Mouse (Mus musculus): ENCODE measurements around the gene Nmu. TPM values are rescaled to one million over a fixed set of nuclear protein-coding genes. Genes with fewer than 3 reads are reported as not detected.

Gene Nmu
- polyA plus RNA-seq, 1 experiment, result not detected

DNA sequence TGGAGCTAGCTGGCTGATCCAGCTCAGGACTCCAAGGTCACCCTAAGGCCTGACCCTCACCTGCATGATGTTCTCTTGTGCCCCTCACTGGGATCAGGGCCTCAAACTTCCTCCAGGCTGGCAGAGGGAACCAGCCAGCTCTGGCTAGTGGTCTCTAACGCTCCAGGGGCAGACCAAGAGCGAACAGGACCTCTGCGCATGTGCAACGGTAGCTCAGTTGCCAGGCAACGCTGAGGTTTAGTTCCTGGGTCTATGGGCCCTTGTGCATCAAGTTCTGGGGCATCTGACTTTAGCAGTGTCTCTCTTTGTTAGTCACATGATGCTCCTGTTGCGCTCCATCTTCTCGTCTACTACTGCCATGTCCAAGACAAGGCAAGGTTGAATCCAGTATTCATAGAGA, 32.6 kb downstream of the Nmu start, which contains the start of gene Pdcl2:
Gene Pdcl2 (minus strand): TSS at position 204 of the 400 bp plus-strand sequence.
- Histone ChIP-seq H3K4me3 (ENCODE audit: insufficient read depth, low read depth, low read length) (no peak within 1 kb of the TSS), H3K4me1 (ENCODE audit: control insufficient read depth, insufficient read depth, low read length) (no peaks in the 10 kb centered on the region), H3K27ac (ENCODE audit: insufficient read depth, low read depth, low read length) (no peak within 1 kb of the TSS)
- TF ChIP-seq CTCF (IDR thresholded peaks at IDR 0.05; ENCODE audit: insufficient read depth, low read depth, low read length), result no peak
- no peak for TF ChIP-seq POLR2A (IDR thresholded peaks at IDR 0.05; ENCODE audit: insufficient read depth, low read depth, low read length)
- 92% methylated on average over 7 of the region's 7 CpGs for WGBS

DNA sequence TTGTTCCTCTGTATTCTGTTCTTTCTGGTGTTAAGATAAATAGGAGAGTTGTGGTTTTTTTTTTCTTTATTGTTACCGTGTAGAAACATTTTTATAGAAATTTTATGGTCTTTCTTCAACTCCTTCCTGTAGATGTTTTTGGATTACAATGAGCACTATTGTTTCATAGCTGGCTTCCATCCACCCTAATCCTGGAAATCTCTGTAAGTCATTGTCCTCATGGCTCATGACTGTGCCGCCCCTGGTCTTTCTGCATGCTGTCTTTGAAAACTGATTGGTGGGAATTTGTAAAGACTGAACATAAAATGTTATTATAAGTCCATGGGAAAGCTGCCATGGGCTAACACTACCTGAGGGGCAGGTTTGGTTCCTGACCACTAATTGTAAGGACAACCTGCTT, 36.3 kb downstream of the Nmu start:
- TF ChIP-seq POLR2A (IDR thresholded peaks at IDR 0.05; ENCODE audit: insufficient read depth, low read depth, low read length), result no peak
- no peak for TF ChIP-seq CTCF (IDR thresholded peaks at IDR 0.05; ENCODE audit: insufficient read depth, low read depth, low read length)
- WGBS, result 20% methylated on average over 2 of the region's 2 CpGs
- H3K4me3 ChIP-seq (ENCODE audit: insufficient read depth, low read depth, low read length), result no peak overlapping the region
- no peaks in the 10 kb centered on the region for H3K4me1 ChIP-seq (ENCODE audit: control insufficient read depth, insufficient read depth, low read length)
- H3K27ac ChIP-seq (ENCODE audit: insufficient read depth, low read depth, low read length), result no peak overlapping the region

DNA sequence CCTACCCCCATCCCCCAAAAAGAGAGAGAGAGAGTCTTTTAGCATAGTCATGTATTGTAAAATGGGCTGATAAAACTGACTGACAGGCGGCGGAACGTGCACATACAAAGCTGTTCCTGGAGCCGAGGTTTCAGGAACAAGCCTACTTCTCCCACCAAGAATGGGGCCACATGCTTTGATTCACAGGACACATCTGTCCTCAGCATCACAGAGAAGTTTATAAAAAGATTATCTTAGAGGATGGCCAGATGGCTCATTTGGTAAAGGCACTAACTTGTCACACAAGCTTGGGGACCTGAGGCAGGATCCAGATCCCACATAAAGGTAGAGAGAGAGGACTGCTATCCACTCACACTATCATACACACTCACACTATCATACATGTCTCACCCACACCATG, 38.5 kb downstream of the Nmu start:
- H3K4me1 ChIP-seq (ENCODE audit: control insufficient read depth, insufficient read depth, low read length), result no peaks in the 10 kb centered on the region
- no peak overlapping the region for H3K4me3 ChIP-seq (ENCODE audit: insufficient read depth, low read depth, low read length)
- TF ChIP-seq CTCF (IDR thresholded peaks at IDR 0.05; ENCODE audit: insufficient read depth, low read depth, low read length), result no peak
- WGBS, result 91% methylated on average over 4 of the region's 4 CpGs
- no peak overlapping the region for H3K27ac ChIP-seq (ENCODE audit: insufficient read depth, low read depth, low read length)

DNA sequence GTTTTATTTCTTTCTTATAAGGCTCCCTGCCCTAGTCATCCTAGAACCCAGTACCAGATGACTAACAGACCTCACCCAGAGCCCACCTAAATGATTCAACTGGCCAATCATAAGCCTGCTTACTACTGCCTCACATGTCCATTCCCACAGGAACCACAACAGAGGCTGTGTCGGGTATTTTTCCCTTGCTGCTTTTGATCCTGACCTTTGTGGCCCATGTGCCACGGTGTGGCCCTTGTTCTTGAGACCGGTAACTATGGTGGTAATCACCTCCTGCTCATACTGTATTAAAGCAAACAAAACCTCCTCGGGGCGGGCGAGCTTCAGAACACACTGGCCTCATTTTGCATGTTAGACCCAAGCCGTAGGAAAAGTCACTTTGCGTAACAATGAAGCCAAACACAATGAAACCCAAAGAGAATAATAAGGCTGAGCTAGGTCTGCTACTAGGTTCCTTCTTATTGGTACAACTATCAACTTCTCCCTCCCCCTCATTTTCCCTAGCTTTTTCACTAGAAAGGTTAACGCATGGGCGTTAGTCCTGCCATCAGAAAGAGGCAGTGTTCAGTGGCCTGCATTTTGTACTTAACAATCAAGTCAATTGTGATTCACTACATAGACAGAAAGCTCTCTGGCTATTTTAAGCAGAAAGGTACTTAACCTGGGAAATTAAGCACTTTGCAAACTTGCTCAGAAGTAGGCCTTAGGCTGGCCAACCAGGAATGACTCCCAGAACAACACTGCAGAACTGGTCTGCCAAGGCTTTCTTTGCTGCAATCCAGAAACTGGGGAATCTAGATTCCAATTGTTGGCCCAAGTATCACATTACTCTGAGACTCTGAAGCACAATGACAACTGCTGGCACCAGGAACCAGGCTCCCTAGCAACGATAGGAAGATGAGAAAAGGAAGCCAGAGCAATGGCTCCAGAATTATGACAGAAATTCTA, 42.1 kb downstream of the Nmu start:
- Histone ChIP-seq H3K4me1 (ENCODE audit: control insufficient read depth, insufficient read depth, low read length) (no peaks in the 10 kb centered on the region), H3K27ac (ENCODE audit: insufficient read depth, low read depth, low read length) (no peak overlapping the region), H3K4me3 (ENCODE audit: insufficient read depth, low read depth, low read length) (no peak overlapping the region)
- TF ChIP-seq POLR2A (IDR thresholded peaks at IDR 0.05; ENCODE audit: insufficient read depth, low read depth, low read length) (no peak), CTCF (IDR thresholded peaks at IDR 0.05; ENCODE audit: insufficient read depth, low read depth, low read length) (no peak)
- WGBS, result 47% methylated on average over 11 of the region's 11 CpGs

DNA sequence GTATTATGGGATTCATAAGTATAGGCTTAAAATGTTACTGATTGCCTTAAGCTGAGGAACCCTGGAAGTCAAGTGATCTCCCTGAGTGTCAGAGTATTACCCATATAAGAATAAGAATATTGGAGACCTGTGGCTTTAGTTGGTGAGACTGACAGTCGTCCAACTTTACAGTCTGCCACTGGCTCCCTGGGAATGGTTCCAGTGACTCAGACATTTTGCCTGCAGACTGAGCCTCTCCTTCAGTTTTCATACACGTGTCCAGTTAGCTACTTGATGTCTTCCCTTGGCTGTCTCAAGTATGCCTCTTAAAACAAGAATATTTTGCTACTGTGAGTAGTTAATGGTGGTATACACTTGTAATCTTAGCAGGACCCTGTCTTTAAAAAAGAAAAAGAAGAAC, 55.4 kb downstream of the Nmu start:
- 0 out of 2 replicates have a peak, but pooled peaks cover 3% of the 10 kb centered on the region for H3K4me1 ChIP-seq (ENCODE audit: control insufficient read depth, insufficient read depth, low read length)
- TF ChIP-seq CTCF (IDR thresholded peaks at IDR 0.05; ENCODE audit: insufficient read depth, low read depth, low read length) (no peak), POLR2A (IDR thresholded peaks at IDR 0.05; ENCODE audit: insufficient read depth, low read depth, low read length) (no peak)
- no peak overlapping the region for H3K4me3 ChIP-seq (ENCODE audit: insufficient read depth, low read depth, low read length)
- 62% methylated on average over 2 of the region's 2 CpGs for WGBS
- no peak overlapping the region for H3K27ac ChIP-seq (ENCODE audit: insufficient read depth, low read depth, low read length)

DNA sequence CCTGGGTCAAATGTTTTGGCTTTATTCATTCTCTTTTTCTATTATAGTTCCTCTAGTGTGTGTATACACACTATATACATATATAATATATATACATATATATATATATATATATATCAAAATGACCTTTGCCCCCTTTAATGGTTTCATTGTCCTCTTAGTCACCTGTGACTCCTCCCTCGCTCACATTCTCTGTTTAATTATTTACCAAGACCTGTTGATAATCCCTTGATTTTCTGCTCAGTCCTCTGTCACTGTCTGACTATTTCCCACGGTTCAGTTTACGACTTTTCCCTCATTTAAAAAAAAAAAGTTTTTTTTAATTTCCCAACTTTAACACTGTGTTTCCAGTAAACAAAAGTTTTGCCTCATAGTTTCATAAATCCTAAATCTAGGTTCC, 57.3 kb downstream of the Nmu start:
- 87% methylated on average over 3 of the region's 3 CpGs for WGBS
- no peak overlapping the region for H3K4me3 ChIP-seq (ENCODE audit: insufficient read depth, low read depth, low read length)
- H3K27ac ChIP-seq (ENCODE audit: insufficient read depth, low read depth, low read length), result no peak overlapping the region
- TF ChIP-seq CTCF (IDR thresholded peaks at IDR 0.05; ENCODE audit: insufficient read depth, low read depth, low read length), result no peak
- TF ChIP-seq POLR2A (IDR thresholded peaks at IDR 0.05; ENCODE audit: insufficient read depth, low read depth, low read length), result no peak
- 0 out of 2 replicates have a peak, but pooled peaks cover 3% of the 10 kb centered on the region for H3K4me1 ChIP-seq (ENCODE audit: control insufficient read depth, insufficient read depth, low read length)

DNA sequence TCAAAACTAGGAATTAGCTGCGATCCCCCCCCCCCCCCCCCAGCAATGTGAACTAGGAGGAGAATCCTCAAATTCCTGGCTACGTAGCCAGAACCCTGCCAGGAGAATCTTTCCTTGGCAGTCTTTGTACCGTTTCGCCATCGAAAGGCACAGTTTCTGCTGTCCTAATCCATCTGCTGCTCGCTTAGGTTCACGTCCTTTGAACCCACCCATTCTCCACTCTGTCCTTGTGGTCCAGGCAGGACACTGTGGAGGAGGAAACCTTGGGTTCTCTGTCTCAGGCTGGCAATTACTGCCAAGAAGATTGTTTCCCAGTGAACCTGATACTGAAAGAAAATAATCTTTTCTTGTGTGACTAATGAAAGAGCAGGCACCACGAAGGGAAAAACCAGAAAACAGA, 58.0 kb downstream of the Nmu start:
- Histone ChIP-seq H3K4me1 (ENCODE audit: control insufficient read depth, insufficient read depth, low read length) (peaks cover 3% of the 10 kb centered on the region; the same call in 1 of the 2 replicates), H3K4me3 (ENCODE audit: insufficient read depth, low read depth, low read length) (peak overlapping the region; percentile 33), H3K27ac (ENCODE audit: insufficient read depth, low read depth, low read length) (no peak overlapping the region)
- no peak for TF ChIP-seq POLR2A (IDR thresholded peaks at IDR 0.05; ENCODE audit: insufficient read depth, low read depth, low read length)
- no peak for TF ChIP-seq CTCF (IDR thresholded peaks at IDR 0.05; ENCODE audit: insufficient read depth, low read depth, low read length)
- WGBS, result 1% methylated on average over 8 of the region's 8 CpGs

DNA sequence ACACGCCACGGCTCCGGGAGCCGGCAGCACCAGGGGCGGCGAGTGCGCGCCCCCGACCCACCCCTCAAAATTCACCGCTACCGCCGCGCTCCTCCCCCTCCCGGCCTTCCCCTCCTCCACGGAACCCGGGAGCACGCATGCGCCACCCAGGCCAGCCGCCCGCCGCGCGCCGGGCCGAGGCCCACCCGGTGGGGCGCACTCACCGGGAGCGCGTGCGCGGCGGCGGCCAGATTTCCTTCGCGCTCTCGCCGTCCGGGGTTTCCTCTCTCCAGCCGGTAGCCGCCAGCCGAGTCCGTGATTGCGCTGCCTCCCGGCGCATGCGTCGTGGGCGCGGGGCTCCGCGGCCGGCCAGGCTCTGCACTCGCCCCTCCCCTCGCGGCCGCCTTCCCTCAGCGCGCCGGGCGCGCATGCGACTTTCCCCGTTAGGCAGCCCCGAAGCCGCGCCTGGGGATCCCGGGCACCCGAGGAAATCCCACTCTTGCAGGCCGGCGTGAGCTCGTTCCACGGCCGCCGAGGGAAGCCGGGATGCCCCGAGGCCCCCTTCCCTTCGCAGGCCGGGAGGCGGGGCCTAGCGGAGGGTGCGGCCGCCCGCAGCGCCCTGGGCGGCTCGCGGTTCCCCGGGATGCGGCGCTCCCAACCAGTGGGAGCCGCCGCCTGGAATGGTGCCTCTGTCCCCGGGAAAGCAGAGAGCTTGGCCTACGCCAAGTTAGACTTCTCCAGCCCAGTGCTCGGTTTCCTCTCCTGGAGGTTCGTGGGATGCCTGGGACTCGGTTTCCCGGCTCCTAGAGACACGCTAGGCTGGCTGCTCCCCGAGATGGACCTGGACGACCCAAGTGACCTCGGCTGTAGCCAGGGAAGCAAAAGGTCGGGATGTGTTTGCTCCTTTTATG, 58.9 kb downstream of the Nmu start, which contains the start of gene Clock:
Gene Clock (minus strand): TSS at position 341 of the 890 bp plus-strand sequence.
- WGBS, result under 1% methylated on average over 103 of the region's 104 CpGs
- Histone ChIP-seq H3K27ac (ENCODE audit: insufficient read depth, low read depth, low read length) (peak within 1 kb of the TSS; percentile 87), H3K4me1 (ENCODE audit: control insufficient read depth, insufficient read depth, low read length) (peaks cover 3% of the 10 kb centered on the region; the same call in 1 of the 2 replicates), H3K4me3 (ENCODE audit: insufficient read depth, low read depth, low read length) (peak within 1 kb of the TSS; percentile 91)
- TF ChIP-seq CTCF (IDR thresholded peaks at IDR 0.05; ENCODE audit: insufficient read depth, low read depth, low read length) (no peak), POLR2A (IDR thresholded peaks at IDR 0.05; ENCODE audit: insufficient read depth, low read depth, low read length) (peak; percentile 67)
